Mouse (Mus musculus) hindbrain, embryonic 11.5 days (tissue): ENCODE data around the gene Limch1. TPM values are rescaled to one million over a fixed set of nuclear protein-coding genes. Genes with fewer than 3 reads are reported as not detected.

Experiments
- ATAC-seq: fragments of 200-750 bp; cut with Nextera tagmentation; 2 replicates; pipeline ENCODE4 v1.8.0; 2017; ENCODE audit warnings: mild to moderate bottlenecking, moderate TSS enrichment, moderate library complexity; ENCODE audit not compliant: low FRiP score
- DNase-seq: peaks from one replicate; pipeline ENCODE4 v3.0.0-alpha.2; 2015; ENCODE audit warnings: low spot score
- H3K27ac ChIP-seq: fragments of 300-500 bp; sonication (generic); 2 replicates; pipeline ENCODE4 v1.5.1; 2014; ENCODE audit warnings: mild to moderate bottlenecking, low read depth, low read length
- H3K27me3 ChIP-seq: fragments of 300-500 bp; sonication (generic); 2 replicates; pipeline ENCODE4 v1.6.1; 2014; ENCODE audit warnings: mild to moderate bottlenecking, low read length, moderate library complexity, mixed read lengths; ENCODE audit not compliant: control insufficient read depth, insufficient read depth
- H3K36me3 ChIP-seq: fragments of 300-500 bp; sonication (generic); 2 replicates; pipeline ENCODE4 v1.6.1; 2014; ENCODE audit warnings: mild to moderate bottlenecking, low read length, moderate library complexity, mixed read lengths; ENCODE audit not compliant: control insufficient read depth, insufficient read depth
- H3K4me1 ChIP-seq: fragments of 300-500 bp; sonication (generic); replicated peaks from 2 replicates; pipeline ENCODE4 v1.6.1; 2014; ENCODE audit warnings: low read length, mixed read lengths; ENCODE audit not compliant: control insufficient read depth, insufficient read depth
- H3K4me2 ChIP-seq: fragments of 300-500 bp; sonication (generic); replicated peaks from 2 replicates; pipeline ENCODE4 v1.6.1; 2014; ENCODE audit warnings: mild to moderate bottlenecking, low read depth, low read length
- H3K4me3 ChIP-seq: fragments of 300-500 bp; sonication (generic); 2 replicates; pipeline ENCODE4 v1.5.1; 2014; ENCODE audit warnings: low read depth, low read length
- H3K9ac ChIP-seq: fragments of 300-500 bp; sonication (generic); 2 replicates; pipeline ENCODE4 v1.6.1; 2014; ENCODE audit warnings: low read depth, low read length
- H3K9me3 ChIP-seq: fragments of 300-500 bp; sonication (generic); 2 replicates; pipeline ENCODE4 v1.6.1; 2016; ENCODE audit warnings: low read length; ENCODE audit not compliant: control insufficient read depth
- WGBS: fragments of 180-500 bp; shearing (Covaris S2); extraction: QIAGEN DNeasy Blood & Tissue Kit; methylation state at CpG from one replicate; pipeline ENCODE4 v1.1.7; 2014; 5-methylcytosine and 5-hydroxymethylcytosine counted together
- polyA plus RNA-seq: library from polyadenylated mRNA; unstranded; fragments of >200 nt; fragmentation: Nextera tagmentation; extraction: Ambion mirVana; gene quantifications from 2 replicates; pipeline ENCODE4 v1.2.1, GENCODE M21; 2014

The Limch1 gene
- polyA plus RNA-seq, 1 experiment from 2014 or later = 81.7 TPM

- no peak overlapping the region for H3K4me2 ChIP-seq
- peak overlapping the region; percentile 60 for H3K27ac ChIP-seq
- H3K9ac ChIP-seq = no peak overlapping the region
- H3K36me3 ChIP-seq = no peaks in the 10 kb centered on the region
- no peak overlapping the region for H3K4me3 ChIP-seq
- DNase-seq (peak; percentile 69), ATAC-seq (no peak)
- peaks cover 11% of the 10 kb centered on the region for H3K4me1 ChIP-seq
- WGBS = 1% methylated on average over 34 of the region's 34 CpGs
- peaks cover 84% of the 10 kb centered on the region for H3K27me3 ChIP-seq
- no peaks in the 10 kb centered on the region for H3K9me3 ChIP-seq
Measured at GRCm38 (mm10) chr5:67100564-67101394, 355.2 kb downstream of the Limch1 start.

DNA sequence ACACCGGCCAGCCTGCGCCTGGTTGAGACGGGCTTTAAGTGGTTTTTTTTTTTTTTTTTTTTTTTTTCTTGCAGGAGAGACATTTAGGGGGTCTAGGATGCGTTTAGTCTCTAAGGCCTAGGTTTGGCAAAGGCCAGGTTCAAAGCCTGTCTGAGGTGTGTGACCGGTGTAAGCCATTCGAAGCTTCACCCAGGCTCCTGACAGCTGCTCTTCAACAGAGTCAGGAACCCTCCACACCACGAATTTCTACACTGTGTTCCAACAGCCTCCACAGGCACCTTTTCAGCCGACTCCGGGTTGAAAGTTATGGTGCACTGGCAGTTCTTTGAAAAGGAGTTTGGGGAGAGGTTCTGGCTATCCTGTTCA, 355.8 kb downstream of the Limch1 start:
- H3K4me3 ChIP-seq = no peak overlapping the region
- WGBS = under 1% methylated on average over 9 of the region's 9 CpGs
- 0 out of 2 replicates have a peak overlapping the region, but pooled peaks have one; percentile 15 for H3K9ac ChIP-seq
- peaks cover 7% of the 10 kb centered on the region for H3K4me1 ChIP-seq
- H3K9me3 ChIP-seq = no peaks in the 10 kb centered on the region
- peak overlapping the region; percentile 72 for H3K27ac ChIP-seq
- H3K27me3 ChIP-seq = peaks cover 82% of the 10 kb centered on the region
- ATAC-seq = no peak
- DNase-seq = peak; percentile 53
- H3K36me3 ChIP-seq = no peaks in the 10 kb centered on the region
- H3K4me2 ChIP-seq = 0 out of 2 replicates have a peak overlapping the region, but pooled peaks have one; percentile 8

DNA sequence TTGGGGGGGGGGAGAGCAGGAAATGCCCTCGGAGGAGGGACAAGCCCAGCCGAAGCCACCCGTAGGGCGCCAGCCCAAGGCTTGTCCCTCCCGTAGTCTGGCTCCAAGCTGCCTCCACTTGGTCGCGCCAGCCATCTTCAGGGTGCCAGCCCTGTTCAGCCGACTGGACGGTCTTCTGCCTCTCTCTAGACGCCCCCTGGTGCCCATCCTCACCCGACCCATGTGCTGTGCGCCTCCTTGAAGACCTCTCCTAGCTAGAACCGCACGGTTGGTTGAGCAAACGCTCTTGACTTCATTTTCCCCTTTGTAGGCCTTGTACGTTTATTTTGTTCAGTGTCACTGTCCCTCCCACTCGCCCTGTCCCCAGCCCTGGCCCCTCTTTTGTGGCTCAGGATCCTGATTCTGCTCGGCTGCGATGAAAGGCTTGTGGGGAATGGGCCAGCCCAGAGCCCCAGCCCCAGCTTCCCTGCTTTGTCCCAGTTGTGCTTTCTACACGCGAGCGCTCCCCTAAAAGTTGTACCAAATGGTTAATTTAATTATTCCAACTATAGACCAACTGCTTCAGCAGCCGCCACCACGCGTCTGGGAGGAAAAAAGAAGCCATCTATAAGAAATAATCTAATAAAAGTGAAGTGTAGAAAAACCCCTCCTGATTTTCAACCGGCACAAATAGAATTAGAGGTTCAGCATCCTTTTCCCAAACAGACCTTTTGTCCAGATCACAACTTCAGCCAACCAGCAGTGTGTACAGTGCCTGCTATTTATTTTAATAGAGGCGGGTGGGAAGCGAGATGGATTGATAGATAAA, 356.4 kb downstream of the Limch1 start:
- Histone ChIP-seq H3K4me1 (peaks cover 7% of the 10 kb centered on the region), H3K27me3 (peaks cover 83% of the 10 kb centered on the region), H3K36me3 (no peaks in the 10 kb centered on the region), H3K4me3 (no peak overlapping the region), H3K9me3 (no peaks in the 10 kb centered on the region), H3K9ac (0 out of 2 replicates have a peak overlapping the region, but pooled peaks have one; percentile 15), H3K4me2 (0 out of 2 replicates have a peak overlapping the region, but pooled peaks have one; percentile 8), H3K27ac (peak overlapping the region; percentile 72)
- ATAC-seq (peak; percentile 75), DNase-seq (peak; percentile 74)
- 1% methylated on average over 28 of the region's 28 CpGs for WGBS

DNA sequence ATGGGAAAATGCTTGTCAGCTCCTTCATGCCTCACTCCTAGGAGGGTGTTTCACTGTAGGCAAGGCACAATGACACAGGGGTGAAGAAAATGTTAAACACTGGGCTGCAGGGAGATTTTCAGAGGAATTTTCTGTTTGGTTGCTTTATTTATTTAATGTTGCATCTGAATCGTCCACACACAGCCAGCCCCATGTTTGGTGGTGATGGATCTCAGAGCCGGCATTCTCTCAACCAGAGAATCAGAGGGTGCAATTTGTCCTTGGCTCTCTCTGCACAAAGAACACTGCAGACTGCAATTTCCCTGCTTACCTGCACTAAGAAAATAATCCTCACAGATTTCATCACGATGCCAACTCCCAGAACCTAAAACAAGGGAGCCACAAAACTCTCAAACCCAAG, 357.4 kb downstream of the Limch1 start:
- no peak overlapping the region for H3K27ac ChIP-seq
- no peaks in the 10 kb centered on the region for H3K9me3 ChIP-seq
- DNase-seq (peak; percentile 30), ATAC-seq (no peak)
- H3K36me3 ChIP-seq = no peaks in the 10 kb centered on the region
- no peak overlapping the region for H3K9ac ChIP-seq
- H3K27me3 ChIP-seq = peaks cover 74% of the 10 kb centered on the region
- H3K4me1 ChIP-seq = peaks cover 7% of the 10 kb centered on the region
- WGBS = 5% methylated on average over 3 of the region's 3 CpGs
- H3K4me3 ChIP-seq = no peak overlapping the region
- no peak overlapping the region for H3K4me2 ChIP-seq

DNA sequence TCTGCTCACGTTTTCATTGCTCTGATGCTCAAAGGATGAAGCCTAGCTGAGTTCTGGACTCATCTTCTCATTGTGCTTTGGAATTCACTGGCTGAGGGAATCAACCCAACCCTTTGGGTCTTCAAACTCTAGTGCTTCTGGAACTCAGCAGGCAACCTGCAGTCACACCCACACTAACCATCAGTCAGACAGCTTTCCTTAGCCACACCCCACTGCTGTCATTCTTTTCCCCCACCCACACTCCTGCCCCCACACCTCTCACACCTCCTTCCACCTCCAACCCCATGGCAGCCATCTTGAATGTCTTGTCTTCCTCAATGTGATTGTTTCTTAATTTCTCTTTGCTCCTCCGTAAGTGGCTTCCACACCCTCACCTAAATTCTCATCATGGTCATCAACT, 360.6 kb downstream of the Limch1 start:
- ATAC-seq (no peak), DNase-seq (no peak)
- H3K9ac ChIP-seq = no peak overlapping the region
- no peak overlapping the region for H3K27ac ChIP-seq
- no peaks in the 10 kb centered on the region for H3K36me3 ChIP-seq
- H3K4me2 ChIP-seq = no peak overlapping the region
- 82% methylated on average over 2 of the region's 2 CpGs for WGBS
- peaks cover 7% of the 10 kb centered on the region for H3K4me1 ChIP-seq
- H3K9me3 ChIP-seq = no peaks in the 10 kb centered on the region
- H3K4me3 ChIP-seq = no peak overlapping the region
- peaks cover 42% of the 10 kb centered on the region for H3K27me3 ChIP-seq

Other genes starting within 250 kb of the Limch1 start
- 43.0 and 47.1 TPM in 2 replicates for gene Apbb2, start 127.0 kb upstream of the Limch1 start, polyA plus RNA-seq
- gene Uchl1, start 69.7 kb upstream of the Limch1 start, polyA plus RNA-seq = 421 and 428 TPM in 2 replicates